Mouse (Mus musculus) heart, embryonic 10.5 days (tissue): ENCODE data around the gene Mamld1. TPM values are rescaled to one million over a fixed set of nuclear protein-coding genes. Genes with fewer than 3 reads are reported as not detected.
"Not testable (repeated sequence)": the region's sequence is repeated elsewhere in the genome, so short reads cannot be mapped to it uniquely, and the experiment has no call there.

Source experiments
- DNase-seq: peaks from one replicate; pipeline ENCODE4 v3.0.0-alpha.2; 2017; ENCODE audit warnings: low spot score
- H3K27ac ChIP-seq: fragments of 300-500 bp; sonication (generic); 2 replicates; pipeline ENCODE4 v1.5.1; 2016; ENCODE audit warnings: mild to moderate bottlenecking
- H3K27me3 ChIP-seq: fragments of 300-500 bp; sonication (generic); 2 replicates; pipeline ENCODE4 v1.6.1; 2016; ENCODE audit warnings: mild to moderate bottlenecking; ENCODE audit not compliant: poor library complexity, insufficient read depth, severe bottlenecking
- H3K36me3 ChIP-seq: fragments of 300-500 bp; sonication (generic); 2 replicates; pipeline ENCODE4 v1.6.1; 2016; ENCODE audit warnings: mild to moderate bottlenecking, moderate library complexity
- H3K4me1 ChIP-seq: fragments of 300-500 bp; sonication (generic); 2 replicates; pipeline ENCODE4 v1.6.1; 2016; ENCODE audit warnings: mild to moderate bottlenecking
- H3K4me3 ChIP-seq: fragments of 300-500 bp; sonication (generic); 2 replicates; pipeline ENCODE4 v1.5.1; 2016; ENCODE audit warnings: mild to moderate bottlenecking, moderate library complexity
- H3K9me3 ChIP-seq: fragments of 300-500 bp; sonication (generic); 2 replicates; pipeline ENCODE4 v1.6.1; 2016; ENCODE audit warnings: mild to moderate bottlenecking, moderate library complexity
- WGBS: fragments of 180-500 bp; shearing (Covaris S2); methylation state at CpG from one replicate; pipeline ENCODE4 v1.1.7; 2016; 5-methylcytosine and 5-hydroxymethylcytosine counted together
- polyA plus RNA-seq: library from polyadenylated mRNA; unstranded; fragments of >200 nt; fragmentation: Nextera tagmentation; extraction: Ambion mirVana; gene quantifications from 2 replicates; pipeline ENCODE4 v1.2.1, GENCODE M21; 2016

Gene Mamld1
- 1.1 and 1.6 TPM in 2 replicates for polyA plus RNA-seq

DNA sequence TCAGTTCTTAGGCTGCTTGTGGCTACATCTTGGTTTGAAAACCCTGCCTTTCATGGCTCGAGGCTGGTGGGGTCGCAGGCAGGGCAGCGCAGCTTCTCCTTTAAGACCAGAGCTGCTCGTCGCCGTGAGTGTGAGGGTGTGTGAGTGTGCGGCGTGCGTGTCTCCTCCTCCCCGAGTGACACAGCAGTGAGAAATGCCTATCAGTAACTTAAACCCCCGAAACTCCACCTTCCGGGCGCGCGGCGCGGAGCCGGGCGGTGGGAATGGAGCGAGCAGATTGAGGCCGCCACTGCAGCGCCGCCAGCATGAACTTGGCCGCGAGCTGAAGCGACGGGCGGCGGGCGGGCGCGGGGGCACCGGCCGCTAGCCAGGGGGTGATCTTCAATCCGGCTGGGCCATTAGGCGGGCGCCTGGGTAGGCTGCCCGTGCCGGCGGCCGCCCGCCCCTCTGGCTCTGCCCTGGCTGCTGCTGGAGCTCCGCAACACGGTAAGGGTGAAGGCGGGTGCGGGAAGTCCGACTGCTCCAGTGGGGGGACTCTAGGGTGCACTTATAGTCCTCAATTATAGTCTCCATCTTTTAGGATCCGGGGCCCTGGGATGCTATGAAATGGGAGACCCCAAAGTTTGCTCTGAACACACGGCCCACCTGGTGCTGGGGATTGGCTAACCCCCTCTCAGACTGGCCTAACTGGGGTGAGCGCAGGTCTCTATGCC lies at the start of gene Mamld1:
TSS of gene Mamld1 (plus strand) at position 393 of the 713 bp plus-strand sequence.
- Histone ChIP-seq H3K27me3 (peaks cover 60% of the 10 kb centered on the region), H3K4me1 (no peaks in the 10 kb centered on the region), H3K4me3 (peak within 1 kb of the TSS; percentile 60), H3K27ac (peak within 1 kb of the TSS; percentile 56), H3K9me3 (no peaks in the 10 kb centered on the region), H3K36me3 (no peaks in the 10 kb centered on the region)
- 14% methylated on average over 43 of the region's 50 CpGs for WGBS
- peak; percentile 72 for DNase-seq

DNA sequence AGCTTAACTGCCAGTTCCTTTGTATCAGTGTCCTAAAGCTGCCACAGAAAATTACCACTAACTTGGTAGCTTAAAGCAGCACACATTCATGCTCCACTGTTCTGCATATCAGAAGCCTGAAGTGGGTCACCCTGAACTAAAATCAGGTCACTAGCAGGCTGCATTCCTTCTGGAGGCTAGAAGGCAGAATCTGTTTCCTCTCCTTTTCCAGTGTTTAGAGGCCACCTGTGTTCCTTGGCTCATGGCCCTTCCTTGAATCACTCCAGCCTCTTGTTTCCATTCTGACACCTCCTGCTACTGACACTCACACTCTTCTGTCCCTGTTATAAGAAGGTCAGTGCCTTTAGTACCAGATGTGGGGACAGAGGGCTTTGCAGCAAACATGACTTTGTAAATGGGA lies 25.3 kb upstream of the Mamld1 start:
- no peaks in the 10 kb centered on the region for H3K4me1 ChIP-seq
- H3K4me3 ChIP-seq: no peak overlapping the region
- DNase-seq: no peak
- H3K9me3 ChIP-seq: no peaks in the 10 kb centered on the region
- H3K27me3 ChIP-seq: peaks cover 3% of the 10 kb centered on the region; the same call in 1 of the 2 replicates
- H3K27ac ChIP-seq: no peak overlapping the region
- H3K36me3 ChIP-seq: no peaks in the 10 kb centered on the region

GRCm38 (mm10) chrX:71028007-71028406 lies 22.0 kb upstream of the Mamld1 start:
- Histone ChIP-seq H3K27me3 (peaks cover 3% of the 10 kb centered on the region; the same call in 1 of the 2 replicates), H3K4me3 (no peak overlapping the region), H3K36me3 (no peaks in the 10 kb centered on the region), H3K27ac (no peak overlapping the region), H3K9me3 (no peaks in the 10 kb centered on the region), H3K4me1 (no peaks in the 10 kb centered on the region)
- no peak for DNase-seq
- whole genome bisulfite sequencing: 80% methylated on average over 4 of the region's 4 CpGs

DNA sequence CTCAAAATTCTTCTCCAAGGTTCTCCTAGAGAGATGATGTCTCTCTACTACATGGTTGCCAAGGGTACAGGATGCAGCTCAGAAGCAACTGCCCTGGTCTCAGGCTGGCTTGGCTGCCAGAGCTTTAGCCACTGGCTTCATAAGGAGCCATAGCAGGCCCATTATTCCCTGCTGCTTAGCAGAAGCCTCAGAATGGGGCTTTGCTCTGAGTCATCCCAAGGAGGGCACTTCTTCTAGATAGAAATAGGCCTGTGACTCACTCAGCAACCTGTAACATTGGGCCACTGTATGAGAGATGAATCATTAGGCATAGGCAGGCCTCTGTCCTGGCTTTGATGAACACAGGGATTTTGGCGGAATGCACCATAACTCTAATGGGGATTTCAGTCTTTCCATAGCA lies 21.1 kb upstream of the Mamld1 start:
- H3K4me3 ChIP-seq, H3K4me1 ChIP-seq, H3K9me3 ChIP-seq, DNase-seq, H3K27ac ChIP-seq, H3K27me3 ChIP-seq, H3K36me3 ChIP-seq: not testable (repeated sequence)
- WGBS: 89% methylated on average over 1 of the region's 1 CpGs

DNA sequence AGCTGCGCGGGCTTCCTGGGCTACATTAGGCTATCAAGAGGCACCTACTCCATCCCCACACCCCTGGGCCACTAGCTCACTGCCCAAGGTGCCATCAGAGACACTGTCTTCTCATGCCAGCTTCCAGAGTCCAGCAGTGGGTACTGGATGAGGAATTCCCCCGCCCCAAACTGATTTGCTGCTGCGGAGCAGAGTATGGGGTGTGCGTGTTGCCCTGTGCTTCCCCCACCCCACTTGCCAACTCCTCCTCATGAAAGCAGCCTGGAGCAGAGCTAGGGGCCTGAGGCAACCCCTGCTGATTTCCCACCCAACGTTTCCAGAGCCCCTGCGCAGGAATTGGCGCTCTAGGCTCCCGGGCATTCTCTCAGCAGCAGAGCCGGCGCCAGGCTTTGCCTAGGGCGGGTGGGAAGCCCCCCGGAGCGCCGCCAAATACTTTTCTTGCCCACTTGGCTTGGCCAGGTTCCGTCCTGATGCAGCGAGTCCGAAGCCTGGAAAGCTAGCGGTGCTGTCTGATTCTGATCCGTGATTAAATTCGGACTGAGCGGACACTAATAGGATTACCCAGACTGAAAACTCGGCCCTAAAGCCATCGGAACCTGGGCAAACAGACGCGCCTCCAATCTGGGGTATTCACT lies 738 bp downstream of the Mamld1 start:
- Histone ChIP-seq H3K4me1 (no peaks in the 10 kb centered on the region), H3K27ac (no peak overlapping the region), H3K27me3 (peaks cover 60% of the 10 kb centered on the region), H3K4me3 (peak overlapping the region; percentile 60), H3K9me3 (no peaks in the 10 kb centered on the region), H3K36me3 (no peaks in the 10 kb centered on the region)
- peak; percentile 74 for DNase-seq
- WGBS: 15% methylated on average over 26 of the region's 26 CpGs

- no peaks in the 10 kb centered on the region for H3K4me1 ChIP-seq
- peak overlapping the region; percentile 62; the same call in 1 of the 2 replicates for H3K27ac ChIP-seq
- WGBS: 22% methylated on average over 28 of the region's 30 CpGs
- H3K36me3 ChIP-seq: no peaks in the 10 kb centered on the region
- H3K27me3 ChIP-seq: peaks cover 60% of the 10 kb centered on the region
- no peaks in the 10 kb centered on the region for H3K9me3 ChIP-seq
- peak overlapping the region; percentile 60 for H3K4me3 ChIP-seq
- DNase-seq: peak; percentile 76
Observed at GRCm38 (mm10) chrX:71051361-71052114, 1.5 kb downstream of the Mamld1 start.

DNA sequence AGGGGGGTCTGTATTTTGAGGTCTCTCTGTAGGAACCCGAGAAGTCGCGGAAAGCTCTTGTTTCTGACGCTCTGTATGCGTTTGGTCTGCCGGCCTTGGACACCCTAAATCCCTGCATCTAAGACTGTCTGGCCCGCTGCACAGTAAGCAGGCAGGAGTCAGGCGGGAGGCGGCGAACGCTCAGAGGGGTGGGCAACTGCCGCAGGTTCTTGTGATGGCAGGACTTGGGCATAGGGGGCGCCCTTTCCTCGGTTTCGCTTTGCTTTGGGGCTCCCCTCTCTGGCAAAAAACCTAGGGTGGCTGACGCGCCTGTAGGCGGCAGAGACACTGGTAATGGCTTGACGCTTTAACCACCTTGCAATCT lies 2.0 kb downstream of the Mamld1 start:
- H3K27me3 ChIP-seq: peaks cover 57% of the 10 kb centered on the region
- peak; percentile 77 for DNase-seq
- H3K4me1 ChIP-seq: no peaks in the 10 kb centered on the region
- no peaks in the 10 kb centered on the region for H3K9me3 ChIP-seq
- H3K36me3 ChIP-seq: no peaks in the 10 kb centered on the region
- peak overlapping the region; percentile 60 for H3K4me3 ChIP-seq
- H3K27ac ChIP-seq: peak overlapping the region; percentile 62; the same call in 1 of the 2 replicates
- 21% methylated on average over 17 of the region's 19 CpGs for WGBS

DNA sequence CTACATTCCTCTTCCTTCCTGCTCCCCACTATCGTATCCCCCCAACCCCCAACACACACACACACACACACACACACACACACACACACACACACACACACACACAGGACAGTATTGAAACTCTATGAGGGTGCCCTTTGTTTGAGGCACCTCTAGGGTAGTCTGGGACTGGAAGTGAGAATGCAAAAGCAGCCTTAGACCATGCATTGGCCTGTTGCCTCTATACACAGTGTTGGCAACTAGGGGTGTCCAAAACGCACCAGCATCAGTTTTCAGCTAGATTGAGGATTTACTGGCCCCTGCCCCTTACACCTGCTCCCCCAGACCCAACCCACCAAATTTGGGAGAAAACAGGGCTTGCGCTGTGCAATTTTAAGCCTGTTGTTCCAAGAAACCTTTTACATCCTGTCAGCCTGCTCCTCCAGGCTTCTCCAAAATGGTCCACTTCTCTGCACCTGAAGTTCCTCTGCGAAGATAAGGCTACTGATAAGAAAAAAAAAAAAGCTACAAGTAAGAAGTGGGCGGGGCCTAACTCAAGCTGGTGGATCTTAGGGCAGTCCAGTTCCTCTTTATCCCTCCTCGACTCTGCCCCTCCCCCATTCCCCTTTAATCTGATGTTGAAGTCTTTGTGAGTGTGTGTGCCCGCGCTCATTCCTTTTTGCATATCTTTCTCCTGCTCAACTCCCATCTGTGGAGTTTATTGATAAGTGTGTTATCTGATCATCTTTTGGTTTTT lies 2.6 kb downstream of the Mamld1 start:
- H3K27me3 ChIP-seq: peaks cover 52% of the 10 kb centered on the region
- no peak overlapping the region for H3K27ac ChIP-seq
- WGBS: 25% methylated on average over 8 of the region's 8 CpGs
- H3K4me1 ChIP-seq: no peaks in the 10 kb centered on the region
- no peak for DNase-seq
- H3K9me3 ChIP-seq: no peaks in the 10 kb centered on the region
- no peaks in the 10 kb centered on the region for H3K36me3 ChIP-seq
- H3K4me3 ChIP-seq: peak overlapping the region; percentile 60

GRCm38 (mm10) chrX:71053246-71053645 lies 3.2 kb downstream of the Mamld1 start:
- H3K36me3 ChIP-seq: no peaks in the 10 kb centered on the region
- 53% methylated on average over 5 of the region's 5 CpGs for WGBS
- no peaks in the 10 kb centered on the region for H3K4me1 ChIP-seq
- DNase-seq: no peak
- no peak overlapping the region for H3K4me3 ChIP-seq
- no peaks in the 10 kb centered on the region for H3K9me3 ChIP-seq
- peaks cover 46% of the 10 kb centered on the region for H3K27me3 ChIP-seq
- H3K27ac ChIP-seq: no peak overlapping the region

GRCm38 (mm10) chrX:71056968-71057367 lies 6.9 kb downstream of the Mamld1 start:
- no peaks in the 10 kb centered on the region for H3K4me1 ChIP-seq
- DNase-seq: no peak
- WGBS: 80% methylated on average over 2 of the region's 2 CpGs
- H3K9me3 ChIP-seq: no peaks in the 10 kb centered on the region
- H3K4me3 ChIP-seq: no peak overlapping the region
- H3K27ac ChIP-seq: no peak overlapping the region
- peaks cover 9% of the 10 kb centered on the region; the same call in 1 of the 2 replicates for H3K27me3 ChIP-seq
- H3K36me3 ChIP-seq: no peaks in the 10 kb centered on the region

DNA sequence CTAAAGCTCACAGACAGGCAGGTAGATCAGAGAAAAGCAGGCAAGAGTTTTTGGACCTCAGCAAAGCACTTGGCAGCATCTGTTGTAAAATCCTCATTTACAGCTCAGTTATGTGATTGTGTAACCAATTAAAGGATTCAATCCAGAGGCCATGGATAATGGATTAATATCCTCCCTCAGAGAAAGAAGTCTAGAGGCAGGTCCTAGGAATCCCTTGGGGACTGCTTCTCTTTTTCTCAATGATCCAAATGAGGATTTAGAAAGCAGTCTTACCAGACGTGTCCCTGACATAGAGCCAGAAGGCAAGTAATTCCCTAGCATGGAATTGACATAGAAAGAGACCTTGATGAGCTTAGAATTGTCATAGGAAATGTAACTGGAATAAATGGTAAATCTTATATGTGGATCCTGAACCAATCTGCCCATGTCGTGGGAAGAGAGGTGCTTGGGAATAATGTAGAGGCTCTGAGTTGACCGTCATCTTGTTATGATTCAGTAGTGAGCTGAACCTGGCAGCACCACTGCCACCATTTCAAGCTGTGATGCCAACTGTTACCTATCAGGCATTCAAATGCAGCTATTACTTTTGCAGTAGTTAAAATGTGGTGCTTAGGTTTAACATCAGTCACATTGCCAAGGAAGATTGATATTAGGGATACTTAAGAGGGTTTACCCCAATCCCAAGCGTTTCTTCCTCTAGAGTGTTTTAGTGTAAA lies 35.2 kb downstream of the Mamld1 start:
- Histone ChIP-seq H3K36me3 (no peaks in the 10 kb centered on the region), H3K27me3 (no peaks in the 10 kb centered on the region; the same call in 1 of the 2 replicates), H3K9me3 (no peaks in the 10 kb centered on the region), H3K4me1 (no peaks in the 10 kb centered on the region), H3K27ac (no peak overlapping the region), H3K4me3 (no peak overlapping the region)
- 81% methylated on average over 4 of the region's 4 CpGs for WGBS
- DNase-seq: no peak
